Mouse (Mus musculus) neural tube, embryonic 14.5 days (tissue): ENCODE measurements at regions not wholly inside any gene's neighbourhood (a gene's known extent, or its start where the extent isn't known, plus 50 kb on each side); places are given as distances from the start of the nearest gene placed in this dataset.

Source experiments
- ATAC-seq: fragments of 200-750 bp; cut with Nextera tagmentation; 2 replicates; pipeline ENCODE4 v1.8.0; 2017; ENCODE audit warnings: low read depth, mild to moderate bottlenecking, moderate TSS enrichment, moderate library complexity
- H3K27ac ChIP-seq: fragments of 300-500 bp; sonication (generic); 2 replicates; pipeline ENCODE4 v1.5.1; 2014; ENCODE audit warnings: low read depth, mild to moderate bottlenecking, control low read depth, low read length, moderate library complexity, mixed read lengths
- H3K27me3 ChIP-seq: fragments of 300-500 bp; sonication (generic); 2 replicates; pipeline ENCODE4 v1.6.1; 2014; ENCODE audit warnings: low read length; ENCODE audit not compliant: control insufficient read depth, insufficient read depth
- H3K36me3 ChIP-seq: fragments of 300-500 bp; sonication (generic); 2 replicates; pipeline ENCODE4 v1.6.1; 2014; ENCODE audit warnings: low read length, mixed read lengths; ENCODE audit not compliant: control insufficient read depth, insufficient read depth
- H3K4me1 ChIP-seq: fragments of 300-500 bp; sonication (generic); 2 replicates; pipeline ENCODE4 v1.6.1; 2014; ENCODE audit warnings: low read length; ENCODE audit not compliant: control insufficient read depth, insufficient read depth
- H3K4me2 ChIP-seq: fragments of 300-500 bp; sonication (generic); 2 replicates; pipeline ENCODE4 v1.6.1; 2014; ENCODE audit warnings: mild to moderate bottlenecking, low read depth, low read length, control low read depth
- H3K4me3 ChIP-seq: fragments of 300-500 bp; sonication (generic); 2 replicates; pipeline ENCODE4 v1.5.1; 2014; ENCODE audit warnings: low read depth, low read length, control low read depth, mixed read lengths
- H3K9ac ChIP-seq: fragments of 300-500 bp; sonication (generic); replicated peaks from 2 replicates; pipeline ENCODE4 v1.6.1; 2014; ENCODE audit warnings: low read depth, mild to moderate bottlenecking, control low read depth, low read length, mixed read lengths
- H3K9me3 ChIP-seq: fragments of 300-500 bp; sonication (generic); 2 replicates; pipeline ENCODE4 v1.6.1; 2016; ENCODE audit warnings: low read length; ENCODE audit not compliant: control insufficient read depth
- WGBS: fragments of 180-500 bp; shearing (Covaris S2); extraction: QIAGEN DNeasy Blood & Tissue Kit; methylation state at CpG from one replicate; pipeline ENCODE4 v1.1.7; 2014; 5-methylcytosine and 5-hydroxymethylcytosine counted together

DNA sequence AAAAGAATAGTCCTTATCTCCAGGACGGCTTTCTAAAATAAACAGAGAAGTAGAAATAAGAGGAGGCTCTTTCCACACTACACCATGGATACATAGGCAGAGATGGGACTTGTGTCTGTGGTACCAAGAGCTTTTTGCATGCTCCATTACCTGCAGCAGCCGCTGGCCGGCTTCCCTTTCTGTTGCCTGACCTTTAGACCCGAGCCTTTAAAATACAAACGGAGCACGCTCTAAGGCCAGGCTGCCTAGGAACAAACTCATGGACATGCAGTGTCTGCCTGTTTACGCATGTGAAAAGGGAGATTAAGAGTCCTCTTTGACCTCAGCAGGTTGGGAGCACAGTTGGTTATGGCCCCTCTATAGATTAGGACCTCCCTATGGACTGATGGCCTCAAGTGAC is 81.1 kb upstream of the Egr2 start:
- ATAC-seq = no peak
- Histone ChIP-seq H3K9ac (no peak overlapping the region), H3K9me3 (no peaks in the 10 kb centered on the region), H3K4me3 (no peak overlapping the region), H3K27me3 (no peaks in the 10 kb centered on the region), H3K4me2 (no peak overlapping the region), H3K36me3 (no peaks in the 10 kb centered on the region), H3K4me1 (no peaks in the 10 kb centered on the region), H3K27ac (no peak overlapping the region)
- WGBS = 24% methylated on average over 7 of the region's 7 CpGs

DNA sequence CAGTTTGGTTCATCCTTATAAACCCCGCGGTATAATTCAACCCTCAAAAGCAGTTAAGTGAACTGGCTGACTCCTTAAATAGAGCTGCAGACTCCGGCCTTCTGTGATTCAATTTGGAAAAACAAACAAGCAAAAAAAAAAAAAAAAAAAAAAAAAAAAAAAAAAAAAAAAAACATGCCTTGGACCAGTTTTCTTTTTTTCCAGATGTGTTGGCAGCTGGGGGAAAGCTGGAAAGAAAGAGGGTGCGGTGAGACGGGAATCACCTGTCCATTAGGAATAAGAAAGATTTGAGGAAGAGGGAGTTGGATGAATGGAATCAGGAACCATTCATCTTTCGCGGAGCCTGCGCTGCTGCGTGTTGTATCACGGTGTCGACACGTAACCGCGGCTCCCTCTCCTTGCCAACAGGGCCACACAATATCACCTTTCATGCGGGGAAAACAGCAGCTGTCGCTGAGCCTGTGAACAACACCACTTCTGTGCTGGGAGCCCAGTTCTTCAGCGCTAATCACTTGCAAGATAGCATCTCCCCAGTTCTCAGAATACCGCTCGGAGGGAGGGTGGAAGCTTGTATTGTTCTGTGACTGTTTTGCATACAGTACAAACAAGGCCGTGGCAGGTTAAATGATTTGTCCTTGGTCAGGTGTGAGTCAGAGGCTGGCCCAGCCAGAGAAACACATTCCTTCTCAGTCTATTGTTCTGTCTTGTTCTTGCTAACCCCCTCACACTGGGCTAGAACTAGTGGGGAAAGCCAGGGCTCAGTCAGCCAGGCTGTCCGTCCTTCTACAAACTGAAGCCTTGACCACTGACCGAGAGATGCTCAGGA is 76.6 kb upstream of the Egr2 start:
- Histone ChIP-seq H3K9me3 (no peaks in the 10 kb centered on the region), H3K9ac (no peak overlapping the region), H3K4me1 (no peaks in the 10 kb centered on the region), H3K4me2 (peak overlapping the region; percentile 1; the same call in 1 of the 2 replicates), H3K36me3 (no peaks in the 10 kb centered on the region), H3K4me3 (no peak overlapping the region), H3K27me3 (no peaks in the 10 kb centered on the region), H3K27ac (no peak overlapping the region)
- WGBS = 36% methylated on average over 22 of the region's 22 CpGs
- no peak; the same call in 1 of the 2 replicates for ATAC-seq

DNA sequence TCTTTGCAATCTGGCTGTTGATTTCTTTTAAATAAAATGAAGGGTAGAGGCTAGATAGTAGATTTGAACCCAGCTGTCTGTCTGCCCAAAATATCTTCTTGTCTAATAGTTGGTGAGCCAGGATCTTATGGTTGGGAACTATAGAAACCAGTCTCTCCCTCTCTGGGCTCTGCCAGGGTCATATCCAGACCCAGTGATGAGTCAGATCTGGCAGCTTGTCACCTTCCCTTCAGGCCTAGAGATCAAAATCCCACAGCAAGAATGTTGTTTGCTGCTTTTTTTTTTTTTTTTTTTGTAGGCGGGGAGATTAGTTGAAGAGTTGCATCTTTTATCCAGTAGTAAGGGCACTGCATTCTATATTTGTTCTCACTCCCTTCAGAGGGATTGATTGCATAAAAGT is 74.0 kb upstream of the Egr2 start:
- H3K4me3 ChIP-seq = no peak overlapping the region
- H3K27ac ChIP-seq = no peak overlapping the region
- no peaks in the 10 kb centered on the region for H3K9me3 ChIP-seq
- no peaks in the 10 kb centered on the region for H3K36me3 ChIP-seq
- no peak for ATAC-seq
- no peaks in the 10 kb centered on the region for H3K27me3 ChIP-seq
- no peak overlapping the region for H3K4me2 ChIP-seq
- whole genome bisulfite sequencing = 100% methylated on average over 1 of the region's 1 CpGs
- H3K4me1 ChIP-seq = no peaks in the 10 kb centered on the region
- no peak overlapping the region for H3K9ac ChIP-seq

DNA sequence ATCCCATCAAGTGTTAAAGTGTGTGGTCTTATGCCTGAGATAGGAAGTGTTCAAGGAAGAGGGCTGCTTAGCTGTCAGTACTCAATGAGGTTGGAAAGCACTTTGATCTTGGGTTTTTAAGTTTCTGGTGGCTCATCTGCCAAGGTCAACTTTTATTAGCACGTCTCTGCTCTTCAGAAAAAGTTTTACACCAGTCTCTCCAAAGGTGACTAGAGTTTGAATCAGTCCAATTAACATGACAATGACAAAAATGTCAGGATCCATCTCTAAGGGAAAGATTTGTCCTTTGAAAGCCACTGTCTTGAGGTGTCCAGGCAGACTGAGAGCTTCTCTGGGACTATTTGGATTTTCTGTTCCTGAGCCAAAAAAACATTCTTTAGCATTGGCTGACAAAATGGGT is 73.4 kb upstream of the Egr2 start:
- H3K4me3 ChIP-seq = no peak overlapping the region
- H3K9me3 ChIP-seq = no peaks in the 10 kb centered on the region
- H3K36me3 ChIP-seq = no peaks in the 10 kb centered on the region
- H3K4me2 ChIP-seq = no peak overlapping the region
- H3K9ac ChIP-seq = no peak overlapping the region
- WGBS = 34% methylated on average over 1 of the region's 1 CpGs
- no peak for ATAC-seq
- no peaks in the 10 kb centered on the region for H3K4me1 ChIP-seq
- H3K27ac ChIP-seq = no peak overlapping the region
- H3K27me3 ChIP-seq = no peaks in the 10 kb centered on the region

DNA sequence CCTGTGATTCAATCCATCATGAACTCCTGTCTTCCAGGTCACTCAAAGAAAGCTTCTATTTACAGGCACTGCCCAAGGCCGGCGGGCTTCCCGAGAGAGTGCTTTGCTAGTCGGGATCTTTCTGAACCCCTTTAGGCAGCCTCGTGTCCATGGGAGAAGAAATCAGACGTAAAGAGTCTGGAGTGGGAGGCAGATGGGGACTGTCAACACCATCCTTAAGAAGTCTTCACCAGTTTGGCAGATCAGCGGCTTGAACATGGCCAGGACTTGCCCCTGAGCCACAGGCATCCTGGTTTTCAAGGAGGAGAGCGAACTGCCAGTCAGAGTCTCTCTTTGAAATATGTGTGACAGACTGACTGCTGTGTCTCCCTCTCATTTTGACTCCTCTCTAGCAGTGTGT is 66.6 kb upstream of the Egr2 start:
- Histone ChIP-seq H3K9me3 (no peaks in the 10 kb centered on the region), H3K4me1 (no peaks in the 10 kb centered on the region), H3K4me3 (no peak overlapping the region), H3K9ac (no peak overlapping the region), H3K27ac (no peak overlapping the region), H3K4me2 (no peak overlapping the region), H3K27me3 (no peaks in the 10 kb centered on the region), H3K36me3 (no peaks in the 10 kb centered on the region)
- no peak for ATAC-seq
- WGBS = 42% methylated on average over 8 of the region's 8 CpGs

DNA sequence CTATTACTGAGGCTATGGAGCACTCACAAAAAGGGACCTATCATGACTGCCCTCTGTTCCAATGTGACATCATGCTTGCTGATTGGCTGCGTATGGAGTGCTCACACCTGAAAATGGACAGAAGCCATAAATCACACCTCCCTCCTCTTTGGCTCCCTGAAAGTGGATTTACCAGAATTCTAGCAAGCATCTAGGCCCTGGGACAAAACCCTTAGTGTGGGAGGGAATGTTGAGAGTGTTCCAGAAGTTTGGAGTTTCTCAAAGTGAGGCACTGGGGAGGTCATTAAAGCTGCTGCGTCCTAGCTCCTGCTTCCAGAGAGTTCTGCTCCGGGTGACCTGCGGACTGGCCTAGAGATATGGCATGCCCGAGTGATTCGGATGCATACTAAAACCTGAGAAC is 62.3 kb upstream of the Egr2 start:
- H3K9me3 ChIP-seq = no peaks in the 10 kb centered on the region
- H3K4me1 ChIP-seq = no peaks in the 10 kb centered on the region
- no peak overlapping the region for H3K4me2 ChIP-seq
- no peak overlapping the region for H3K27ac ChIP-seq
- ATAC-seq = no peak
- no peak overlapping the region for H3K9ac ChIP-seq
- H3K4me3 ChIP-seq = no peak overlapping the region
- H3K36me3 ChIP-seq = no peaks in the 10 kb centered on the region
- no peaks in the 10 kb centered on the region for H3K27me3 ChIP-seq
- WGBS = 93% methylated on average over 6 of the region's 6 CpGs

DNA sequence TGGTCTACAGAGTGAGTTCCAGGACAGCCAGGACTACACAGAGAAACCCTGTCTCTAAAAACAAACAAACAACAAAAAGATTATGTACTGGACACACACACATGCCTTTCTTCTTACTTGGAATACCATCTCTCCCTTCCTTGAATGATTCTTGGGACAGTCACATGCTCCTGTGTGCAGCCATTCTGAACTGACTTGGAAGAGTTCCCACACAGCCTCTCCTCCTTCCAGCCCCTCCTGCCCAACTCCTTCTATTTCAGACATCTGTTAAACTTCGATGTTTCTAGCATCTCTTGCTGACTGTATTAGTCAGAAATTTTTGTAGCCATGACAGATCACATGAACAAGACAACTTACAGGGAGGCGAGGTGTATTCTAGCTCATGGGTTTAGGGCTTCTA is 60.9 kb upstream of the Egr2 start:
- Histone ChIP-seq H3K4me2 (no peak overlapping the region), H3K4me1 (no peaks in the 10 kb centered on the region), H3K4me3 (no peak overlapping the region), H3K9ac (no peak overlapping the region), H3K9me3 (no peaks in the 10 kb centered on the region), H3K36me3 (no peaks in the 10 kb centered on the region), H3K27me3 (no peaks in the 10 kb centered on the region), H3K27ac (no peak overlapping the region)
- no peak for ATAC-seq
- 90% methylated on average over 2 of the region's 2 CpGs for WGBS

DNA sequence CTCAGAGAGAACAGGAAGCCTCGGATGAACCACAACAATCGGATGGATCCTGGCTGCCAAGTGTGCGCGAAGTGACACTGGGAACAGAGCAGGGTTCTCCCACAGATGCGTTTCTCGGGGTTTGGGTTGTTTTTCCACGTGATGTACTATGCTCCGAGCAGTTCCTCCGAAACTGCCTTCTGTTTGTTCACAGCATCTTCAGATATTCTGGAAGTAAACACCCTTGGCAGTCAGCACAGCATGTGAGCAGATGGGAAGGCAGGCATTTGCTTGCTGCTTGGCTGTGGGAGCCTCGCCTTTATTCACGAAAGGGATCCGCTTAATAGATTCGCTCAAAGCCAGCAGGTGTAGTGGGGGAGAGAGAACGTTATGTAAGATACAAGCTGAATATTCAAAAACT is 53.0 kb upstream of the Egr2 start:
- 61% methylated on average over 14 of the region's 14 CpGs for WGBS
- no peaks in the 10 kb centered on the region for H3K4me1 ChIP-seq
- H3K4me2 ChIP-seq = no peak overlapping the region
- H3K9me3 ChIP-seq = no peaks in the 10 kb centered on the region
- H3K27ac ChIP-seq = no peak overlapping the region
- no peak for ATAC-seq
- no peak overlapping the region for H3K9ac ChIP-seq
- no peaks in the 10 kb centered on the region for H3K27me3 ChIP-seq
- no peaks in the 10 kb centered on the region for H3K36me3 ChIP-seq
- no peak overlapping the region for H3K4me3 ChIP-seq

DNA sequence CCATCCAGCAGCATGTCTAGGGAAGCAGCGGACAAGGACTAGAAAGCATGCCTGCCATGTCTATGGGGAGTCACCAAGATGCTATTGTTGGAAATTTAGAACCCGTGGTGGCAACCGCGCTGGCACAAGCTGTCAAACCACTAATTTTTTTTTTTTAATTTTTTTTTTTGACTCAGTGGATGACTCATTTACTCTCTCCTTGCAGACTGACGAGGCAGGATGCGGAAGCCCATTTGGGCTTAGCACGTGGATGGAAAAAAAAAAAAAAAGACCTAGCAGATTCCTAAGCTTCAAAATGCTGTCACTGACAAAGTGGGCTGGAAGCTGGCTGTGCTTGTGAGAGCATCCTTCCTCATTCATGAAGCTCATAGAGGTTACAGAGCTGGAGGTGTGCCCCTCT is 51.9 kb upstream of the Egr2 start:
- Histone ChIP-seq H3K9me3 (no peaks in the 10 kb centered on the region), H3K27ac (no peak overlapping the region), H3K4me1 (no peaks in the 10 kb centered on the region), H3K4me2 (no peak overlapping the region), H3K4me3 (no peak overlapping the region), H3K9ac (no peak overlapping the region), H3K27me3 (no peaks in the 10 kb centered on the region), H3K36me3 (no peaks in the 10 kb centered on the region)
- WGBS = 86% methylated on average over 7 of the region's 7 CpGs
- no peak for ATAC-seq
